7 mouse cellular contexts compared by ENCODE assay signal in genomic region chr7:45369836-45370474, GRCm38 (mm10). TPM values are rescaled to one million over a fixed set of nuclear protein-coding genes. Genes with fewer than 3 reads are reported as not detected.
A peak's percentile ranks its signal among the peaks of the same experiment; 100 is the strongest.
DNase-seq lines count a peak whose midpoint lies in the region; ATAC-seq and TF ChIP-seq lines count a peak whose summit lies in the region.

No protein-coding gene starts in this region.

- no peak overlapping the region for H3K27ac ChIP-seq in liver, adult 2 months (replicated peaks; ENCODE audit: insufficient read depth, low read depth, low read length)
- H3K27ac ChIP-seq in embryonic facial prominence, embryonic 10.5 days (replicated peaks) = peak overlapping the region; percentile 27; the same call in 1 of the 2 replicates
- H3K27ac ChIP-seq in midbrain, embryonic 12.5 days (replicated peaks) = no peak overlapping the region

- no peaks in the 10 kb centered on the region for H3K4me1 ChIP-seq in liver, adult 2 months (ENCODE audit: control insufficient read depth, insufficient read depth, low read length)
- H3K4me1 ChIP-seq in embryonic facial prominence, embryonic 10.5 days = peaks cover 46% of the 10 kb centered on the region
- H3K4me1 ChIP-seq in midbrain, embryonic 12.5 days = peaks cover 39% of the 10 kb centered on the region

- no peak; the same call in 1 of the 2 replicates for ATAC-seq in midbrain, embryonic 12.5 days (ENCODE audit: low FRiP score, low read depth)
- ATAC-seq in megakaryocyte-erythroid progenitor cell, adult 5-6 weeks (replicated peaks; ENCODE audit: low FRiP score, low TSS enrichment, poor library complexity, severe bottlenecking) = no peak

- intact Hi-C loops in heart, postnatal 14 days (cut with DNase I) = no loop called here

- no peak for TF ChIP-seq CTCF in liver, adult 2 months (IDR thresholded peaks at IDR 0.05; ENCODE audit: low read depth, low read length)

- peak overlapping the region; percentile 53; the same call in 1 of the 2 replicates for H3K4me3 ChIP-seq in liver, adult 2 months (ENCODE audit: insufficient read depth, low read depth, low read length)
- H3K4me3 ChIP-seq in embryonic facial prominence, embryonic 10.5 days = peak overlapping the region; percentile 63
- peak overlapping the region; percentile 46 for H3K4me3 ChIP-seq in midbrain, embryonic 12.5 days

- peak overlapping the region; percentile 89 for H3K4me2 ChIP-seq in midbrain, embryonic 12.5 days (replicated peaks)

- H3K9me3 ChIP-seq in embryonic facial prominence, embryonic 10.5 days = no peaks in the 10 kb centered on the region
- no peaks in the 10 kb centered on the region for H3K9me3 ChIP-seq in midbrain, embryonic 12.5 days

- no peaks in the 10 kb centered on the region for H3K36me3 ChIP-seq in liver, adult 2 months (ENCODE audit: control insufficient read depth, insufficient read depth, low read length)
- H3K36me3 ChIP-seq in embryonic facial prominence, embryonic 10.5 days (replicated peaks) = peaks cover 36% of the 10 kb centered on the region
- H3K36me3 ChIP-seq in midbrain, embryonic 12.5 days = peaks cover 26% of the 10 kb centered on the region

- H3K27me3 ChIP-seq in liver, adult 2 months (ENCODE audit: control insufficient read depth, insufficient read depth, low read length) = no peaks in the 10 kb centered on the region
- peaks cover 50% of the 10 kb centered on the region for H3K27me3 ChIP-seq in embryonic facial prominence, embryonic 10.5 days (replicated peaks; ENCODE audit: low read depth, poor library complexity, severe bottlenecking)
- H3K27me3 ChIP-seq in midbrain, embryonic 12.5 days = peaks cover 42% of the 10 kb centered on the region

- no peak overlapping the region for H3K9ac ChIP-seq in liver, adult 2 months (ENCODE audit: low read depth, low read length)
- H3K9ac ChIP-seq in midbrain, embryonic 12.5 days (replicated peaks) = peak overlapping the region; percentile 62

- no peak for DNase-seq in liver, adult 2 months (ENCODE audit: extremely low read depth, low read depth, low spot score)
- no peak for DNase-seq in liver
- DNase-seq in embryonic facial prominence, embryonic 10.5 days (ENCODE audit: low spot score) = peak; percentile 37
- peak; percentile 17 to 43 for DNase-seq in heart, postnatal 14 days
- no peak for DNase-seq in adrenal gland, postnatal 14 days

- TF ChIP-seq POLR2A in liver, adult 2 months (IDR thresholded peaks at IDR 0.05; ENCODE audit: extremely low read depth, insufficient read depth, low read length) = no peak

- no peaks in the 10 kb centered on the region for H3K79me2 ChIP-seq in liver, adult 2 months (ENCODE audit: control insufficient read depth, insufficient read depth, low read length)

- WGBS in liver, adult 2 months = 9% methylated on average over 52 of the region's 52 CpGs
- 9% methylated on average over 52 of the region's 52 CpGs for WGBS in embryonic facial prominence, embryonic 10.5 days
- 9% methylated on average over 52 of the region's 52 CpGs for WGBS in midbrain, embryonic 12.5 days

RNA-seq across cellular contexts. Expression of gene Lin7b, which starts 0.4 kb away (rescaled TPM):
- total RNA-seq in liver, adult 2 months (2014; rRNA removed) = not detected in 2 replicates
- not detected in 2 replicates for polyA plus RNA-seq in liver, adult 2 months (2012; rRNA removed)
- 0.24 and 1.2 TPM in 2 replicates for polyA plus RNA-seq in embryonic facial prominence, embryonic 10.5 days (2016; fragmentation: Nextera tagmentation; extraction: Ambion mirVana)
- total RNA-seq in heart, postnatal 14 days (2021) = under 1 TPM; 0.90 to 0.96 TPM
- polyA plus RNA-seq in midbrain, embryonic 12.5 days (2016; fragmentation: Nextera tagmentation; extraction: Ambion mirVana) = 2.6 and 2.9 TPM in 2 replicates
- total RNA-seq in megakaryocyte-erythroid progenitor cell, adult 5-6 weeks (2014; fragmentation: Nextera tagmentation) = 2.4 and 2.6 TPM in 2 replicates
- not detected in 2 replicates for total RNA-seq in megakaryocyte-erythroid progenitor cell, adult 5-6 weeks (2017)
- 1.2 and 1.4 TPM in 2 replicates for total RNA-seq in adrenal gland, postnatal 14 days (2021)

RNA-seq across cellular contexts. Expression of gene Ppfia3, which starts 3.1 kb away (rescaled TPM):
- total RNA-seq in liver, adult 2 months (2014; rRNA removed) = 0.07 TPM in 1 of 2 replicates, not detected in the other
- polyA plus RNA-seq in liver, adult 2 months (2012; rRNA removed) = 0.14 TPM in 1 of 2 replicates, not detected in the other
- polyA plus RNA-seq in embryonic facial prominence, embryonic 10.5 days (2016; fragmentation: Nextera tagmentation; extraction: Ambion mirVana) = 5.8 and 7.1 TPM in 2 replicates
- total RNA-seq in heart, postnatal 14 days (2021) = under 1 TPM; 0.22 to 0.29 TPM
- polyA plus RNA-seq in midbrain, embryonic 12.5 days (2016; fragmentation: Nextera tagmentation; extraction: Ambion mirVana) = 15.0 and 15.4 TPM in 2 replicates
- 0.42 TPM in 1 of 2 replicates, not detected in the other for total RNA-seq in megakaryocyte-erythroid progenitor cell, adult 5-6 weeks (2014; fragmentation: Nextera tagmentation)
- total RNA-seq in megakaryocyte-erythroid progenitor cell, adult 5-6 weeks (2017) = 0.80 TPM in 1 of 2 replicates, not detected in the other
- total RNA-seq in adrenal gland, postnatal 14 days (2021) = 2.1 and 2.4 TPM in 2 replicates

RNA-seq across cellular contexts. Expression of gene Snrnp70, which starts 25.6 kb away (rescaled TPM):
- total RNA-seq in liver, adult 2 months (2014; rRNA removed) = 43.3 and 46.4 TPM in 2 replicates
- polyA plus RNA-seq in liver, adult 2 months (2012; rRNA removed) = 59.2 and 101 TPM in 2 replicates
- 285 and 287 TPM in 2 replicates for polyA plus RNA-seq in embryonic facial prominence, embryonic 10.5 days (2016; fragmentation: Nextera tagmentation; extraction: Ambion mirVana)
- 100 to 1,000 TPM; 126 to 138 TPM for total RNA-seq in heart, postnatal 14 days (2021)
- polyA plus RNA-seq in midbrain, embryonic 12.5 days (2016; fragmentation: Nextera tagmentation; extraction: Ambion mirVana) = 294 and 300 TPM in 2 replicates
- total RNA-seq in megakaryocyte-erythroid progenitor cell, adult 5-6 weeks (2014; fragmentation: Nextera tagmentation) = 350 and 415 TPM in 2 replicates
- 478 and 585 TPM in 2 replicates for total RNA-seq in megakaryocyte-erythroid progenitor cell, adult 5-6 weeks (2017)
- total RNA-seq in adrenal gland, postnatal 14 days (2021) = 265 and 280 TPM in 2 replicates

RNA-seq across cellular contexts. Expression of gene Hrc, which starts 34.9 kb away (rescaled TPM):
- total RNA-seq in liver, adult 2 months (2014; rRNA removed) = 0.28 TPM in 1 of 2 replicates, not detected in the other
- polyA plus RNA-seq in liver, adult 2 months (2012; rRNA removed) = not detected in 2 replicates
- 0.31 and 0.64 TPM in 2 replicates for polyA plus RNA-seq in embryonic facial prominence, embryonic 10.5 days (2016; fragmentation: Nextera tagmentation; extraction: Ambion mirVana)
- 100 to 1,000 TPM; 516 to 539 TPM for total RNA-seq in heart, postnatal 14 days (2021)
- 0.24 TPM in 1 of 2 replicates, not detected in the other for polyA plus RNA-seq in midbrain, embryonic 12.5 days (2016; fragmentation: Nextera tagmentation; extraction: Ambion mirVana)
- total RNA-seq in megakaryocyte-erythroid progenitor cell, adult 5-6 weeks (2014; fragmentation: Nextera tagmentation) = not detected in 2 replicates
- total RNA-seq in megakaryocyte-erythroid progenitor cell, adult 5-6 weeks (2017) = not detected in 2 replicates
- 0.15 and 0.45 TPM in 2 replicates for total RNA-seq in adrenal gland, postnatal 14 days (2021)

RNA-seq across cellular contexts. Expression of gene Kcna7, which starts 35.5 kb away (rescaled TPM):
- total RNA-seq in liver, adult 2 months (2014; rRNA removed) = under 0.01 TPM in 1 of 2 replicates, not detected in the other
- polyA plus RNA-seq in liver, adult 2 months (2012; rRNA removed) = not detected in 2 replicates
- 0.06 TPM in 1 of 2 replicates, not detected in the other for polyA plus RNA-seq in embryonic facial prominence, embryonic 10.5 days (2016; fragmentation: Nextera tagmentation; extraction: Ambion mirVana)
- total RNA-seq in heart, postnatal 14 days (2021) = 1 to 10 TPM; 1.5 to 1.7 TPM
- not detected in 2 replicates for polyA plus RNA-seq in midbrain, embryonic 12.5 days (2016; fragmentation: Nextera tagmentation; extraction: Ambion mirVana)
- not detected in 2 replicates for total RNA-seq in megakaryocyte-erythroid progenitor cell, adult 5-6 weeks (2014; fragmentation: Nextera tagmentation)
- not detected in 2 replicates for total RNA-seq in megakaryocyte-erythroid progenitor cell, adult 5-6 weeks (2017)
- not detected in 2 replicates for total RNA-seq in adrenal gland, postnatal 14 days (2021)

Comparison
In these comparisons a context has a peak if more than half of its experiments do, and no peak if none do; other contexts are left out.
1. DNase-seq: peak in embryonic facial prominence, embryonic 10.5 days (single experiment) and heart, postnatal 14 days (2 of 2); none in liver, adult 2 months (single experiment), liver (single experiment) and adrenal gland, postnatal 14 days (single experiment).
2. Peak in every context shown above with its lines, with median percentiles within 50 percentile points of each other: H3K4me3 ChIP-seq.